Mouse (Mus musculus) lung, adult 2 months (tissue): ENCODE measurements around the gene Psg22. TPM values are rescaled to one million over a fixed set of nuclear protein-coding genes. Genes with fewer than 3 reads are reported as not detected.
"Not testable (repeated sequence)": the region's sequence is repeated elsewhere in the genome, so short reads cannot be mapped to it uniquely, and the experiment has no call there.

Experiments used
- DNase-seq: peaks from one replicate; pipeline ENCODE4 v3.0.0; 2022
- H3K4me1 ChIP-seq: fragments of 200-500 bp; 2 replicates; pipeline ENCODE4 v1.6.1; 2011; ENCODE audit warnings: low read length; ENCODE audit not compliant: control insufficient read depth, insufficient read depth
- H3K4me3 ChIP-seq: fragments of 200-500 bp; replicated peaks from 2 replicates; pipeline ENCODE3; 2011; ENCODE audit warnings: low read depth, mild to moderate bottlenecking, control low read depth, low read length; ENCODE audit errors: extremely low read depth
- CTCF ChIP-seq: fragments of 200-500 bp; IDR thresholded peaks from 2 replicates; pipeline ENCODE4 v1.5.1; 2011; ENCODE audit warnings: mild to moderate bottlenecking, low read length, control low read depth; ENCODE audit not compliant: insufficient read depth
- POLR2A ChIP-seq: fragments of 200-500 bp; IDR thresholded peaks from 2 replicates; pipeline ENCODE4 v1.6.1; 2011; ENCODE audit warnings: low read depth, mild to moderate bottlenecking, control low read depth, low read length, borderline replicate concordance; ENCODE audit errors: extremely low read depth
- WGBS: fragments of 180-500 bp; shearing (Covaris S2); methylation state at CpG from one replicate; pipeline ENCODE4 v1.1.7; 2018; 5-methylcytosine and 5-hydroxymethylcytosine counted together
- polyA plus RNA-seq: library from polyadenylated mRNA; depleted of rRNA; stranded (reverse); fragments of >200 nt; gene quantifications from 2 replicates; pipeline ENCODE4 v1.2.3, GENCODE M21; 2012; rRNA removed

Gene Psg22
- polyA plus RNA-seq = not detected in 2 replicates

GRCm38 (mm10) chr7:18717790-18718189 lies at the start of gene Psg22:
Psg22 (plus strand) TSS chr7:18718090.
- DNase-seq = no peak
- no peak for TF ChIP-seq CTCF
- no peak for TF ChIP-seq POLR2A
- Histone ChIP-seq H3K4me3 (no peak within 1 kb of the TSS), H3K4me1 (no peaks in the 10 kb centered on the region)
- WGBS = 30% methylated on average over 2 of the region's 2 CpGs

GRCm38 (mm10) chr7:18679772-18680171 lies 38.1 kb upstream of the Psg22 start:
- DNase-seq = peak; percentile 11
- no peak for TF ChIP-seq POLR2A
- peak; percentile 54 for TF ChIP-seq CTCF
- Histone ChIP-seq H3K4me3 (no peak overlapping the region), H3K4me1 (no peaks in the 10 kb centered on the region)
- 47% methylated on average over 2 of the region's 2 CpGs for WGBS

- Histone ChIP-seq H3K4me1 (no peaks in the 10 kb centered on the region), H3K4me3 (no peak overlapping the region)
- no peak for TF ChIP-seq CTCF
- no peak for TF ChIP-seq POLR2A
- no peak for DNase-seq
Observed at GRCm38 (mm10) chr7:18685586-18685985, 32.3 kb upstream of the Psg22 start.

- Histone ChIP-seq H3K4me1 (no peaks in the 10 kb centered on the region), H3K4me3 (no peak within 1 kb of the TSS)
- DNase-seq = no peak
- TF ChIP-seq CTCF (no peak), POLR2A (no peak)
- 58% methylated on average over 2 of the region's 2 CpGs for WGBS
Observed at GRCm38 (mm10) chr7:18686085-18686484, 31.8 kb upstream of the Psg22 start, which contains the start of gene Psg20. Psg20 (minus strand) TSS chr7:18686185.

- H3K4me3 ChIP-seq, DNase-seq, H3K4me1 ChIP-seq: not testable (repeated sequence)
- 65% methylated on average over 4 of the region's 4 CpGs for WGBS
Observed at GRCm38 (mm10) chr7:18710331-18710730, 7.6 kb upstream of the Psg22 start.

- no peak for DNase-seq
- no peak for TF ChIP-seq CTCF
- H3K4me3 ChIP-seq = no peak overlapping the region
- 22% methylated on average over 1 of the region's 1 CpGs for WGBS
- H3K4me1 ChIP-seq = no peaks in the 10 kb centered on the region
Observed at GRCm38 (mm10) chr7:18710846-18711245, 7.0 kb upstream of the Psg22 start.

GRCm38 (mm10) chr7:18715546-18715945 lies 2.3 kb upstream of the Psg22 start:
- TF ChIP-seq CTCF (no peak), POLR2A (no peak)
- WGBS = 42% methylated on average over 4 of the region's 4 CpGs
- no peak for DNase-seq
- H3K4me1 ChIP-seq = no peaks in the 10 kb centered on the region
- H3K4me3 ChIP-seq = no peak overlapping the region

GRCm38 (mm10) chr7:18724001-18724400 lies 6.1 kb downstream of the Psg22 start:
- 70% methylated on average over 6 of the region's 6 CpGs for WGBS
- TF ChIP-seq CTCF (no peak), POLR2A (no peak)

GRCm38 (mm10) chr7:18725931-18726330 lies 8.0 kb downstream of the Psg22 start:
- DNase-seq, H3K4me1 ChIP-seq, H3K4me3 ChIP-seq: not testable (repeated sequence)

More at GRCm38 (mm10) chr7:18724001-18724400, 6.1 kb downstream of the Psg22 start:
- H3K4me1 ChIP-seq = no peaks in the 10 kb centered on the region
- DNase-seq = no peak
- no peak overlapping the region for H3K4me3 ChIP-seq

GRCm38 (mm10) chr7:18728391-18728790 lies 10.5 kb downstream of the Psg22 start:
- H3K4me3 ChIP-seq = no peak overlapping the region
- H3K4me1 ChIP-seq = no peaks in the 10 kb centered on the region
- no peak for DNase-seq
- 83% methylated on average over 1 of the region's 1 CpGs for WGBS
- TF ChIP-seq CTCF (no peak), POLR2A (no peak)

- Histone ChIP-seq H3K4me1 (no peaks in the 10 kb centered on the region), H3K4me3 (no peak overlapping the region)
- no peak for DNase-seq
- TF ChIP-seq CTCF = no peak
- no peak for TF ChIP-seq POLR2A
Observed at GRCm38 (mm10) chr7:18733111-18733510, 15.2 kb downstream of the Psg22 start.
